Mouse (Mus musculus): ENCODE data around the gene Fam83e. TPM values are rescaled to one million over a fixed set of nuclear protein-coding genes. Genes with fewer than 3 reads are reported as not detected.
A peak's percentile ranks its signal among the peaks of the same experiment; 100 is the strongest.

Gene Fam83e
- polyA plus RNA-seq, 1 experiment = 0.48 TPM

- no peak overlapping the region for H3ac ChIP-seq (ENCODE audit: control insufficient read depth, insufficient read length, low read depth)
- H3K36me3 ChIP-seq (ENCODE audit: control insufficient read depth, insufficient read depth) = no peaks in the 10 kb centered on the region
- H3K4me3 ChIP-seq (ENCODE audit: insufficient read depth, poor library complexity, severe bottlenecking) = no peak overlapping the region
- H3K79me3 ChIP-seq (ENCODE audit: low read depth) = no peaks in the 10 kb centered on the region
- H3K27me3 ChIP-seq (ENCODE audit: control insufficient read depth, insufficient read depth, insufficient read length) = peaks cover 15% of the 10 kb centered on the region
- no peaks in the 10 kb centered on the region for H3K79me2 ChIP-seq (ENCODE audit: control insufficient read depth, insufficient read depth)
- TF ChIP-seq CEBPB (IDR thresholded peaks at IDR 0.05; ENCODE audit: low read depth) = no peak
- TF ChIP-seq MAX (IDR thresholded peaks at IDR 0.05) = no peak
- TF ChIP-seq USF1 (IDR thresholded peaks at IDR 0.05; ENCODE audit: low read depth) = no peak
- no peak for TF ChIP-seq MYOD1 (IDR thresholded peaks at IDR 0.05; ENCODE audit: control insufficient read depth, insufficient read length, low read depth)
- no peak for TF ChIP-seq MYOG (IDR thresholded peaks at IDR 0.05; ENCODE audit: control insufficient read depth, extremely low read depth, insufficient read length)
- no peak for TF ChIP-seq CTCF (IDR thresholded peaks at IDR 0.05; ENCODE audit: control insufficient read depth, insufficient read depth, insufficient read length)
- no peak for TF ChIP-seq FOSL1 (IDR thresholded peaks at IDR 0.05; ENCODE audit: insufficient read depth, low read length, poor library complexity, severe bottlenecking)
Measured at GRCm38 (mm10) chr7:45702809-45703520, 18.0 kb upstream of the Fam83e start.

GRCm38 (mm10) chr7:45703521-45704033 is 17.4 kb upstream of the Fam83e start:
- no peaks in the 10 kb centered on the region for H3K79me2 ChIP-seq (ENCODE audit: control insufficient read depth, insufficient read depth)
- no peak for TF ChIP-seq CTCF (IDR thresholded peaks at IDR 0.05; ENCODE audit: control insufficient read depth, insufficient read depth, insufficient read length)
- no peak for TF ChIP-seq MAX (IDR thresholded peaks at IDR 0.05)
- TF ChIP-seq MYOG (IDR thresholded peaks at IDR 0.05; ENCODE audit: control insufficient read depth, extremely low read depth, insufficient read length) = no peak
- TF ChIP-seq CEBPB (IDR thresholded peaks at IDR 0.05; ENCODE audit: low read depth) = no peak
- no peak for TF ChIP-seq MYOD1 (IDR thresholded peaks at IDR 0.05; ENCODE audit: control insufficient read depth, insufficient read length, low read depth)
- TF ChIP-seq FOSL1 (IDR thresholded peaks at IDR 0.05; ENCODE audit: insufficient read depth, low read length, poor library complexity, severe bottlenecking) = no peak
- TF ChIP-seq USF1 (IDR thresholded peaks at IDR 0.05; ENCODE audit: low read depth) = no peak

GRCm38 (mm10) chr7:45704046-45704559 is 16.9 kb upstream of the Fam83e start:
- no peaks in the 10 kb centered on the region for H3K79me2 ChIP-seq (ENCODE audit: control insufficient read depth, insufficient read depth)
- H3K36me3 ChIP-seq (ENCODE audit: control insufficient read depth, insufficient read depth) = no peaks in the 10 kb centered on the region
- peaks cover 15% of the 10 kb centered on the region for H3K27me3 ChIP-seq (ENCODE audit: control insufficient read depth, insufficient read depth, insufficient read length)
- H3ac ChIP-seq (ENCODE audit: control insufficient read depth, insufficient read length, low read depth) = peak overlapping the region; percentile 35
- H3K4me3 ChIP-seq (ENCODE audit: insufficient read depth, poor library complexity, severe bottlenecking) = no peak overlapping the region
- H3K79me3 ChIP-seq (ENCODE audit: low read depth) = no peaks in the 10 kb centered on the region
- TF ChIP-seq MYOG (IDR thresholded peaks at IDR 0.05; ENCODE audit: control insufficient read depth, extremely low read depth, insufficient read length) = no peak
- no peak for TF ChIP-seq CEBPB (IDR thresholded peaks at IDR 0.05; ENCODE audit: low read depth)
- TF ChIP-seq MAX (IDR thresholded peaks at IDR 0.05) = no peak
- no peak for TF ChIP-seq FOSL1 (IDR thresholded peaks at IDR 0.05; ENCODE audit: insufficient read depth, low read length, poor library complexity, severe bottlenecking)
- no peak for TF ChIP-seq CTCF (IDR thresholded peaks at IDR 0.05; ENCODE audit: control insufficient read depth, insufficient read depth, insufficient read length)
- TF ChIP-seq MYOD1 (IDR thresholded peaks at IDR 0.05; ENCODE audit: control insufficient read depth, insufficient read length, low read depth) = no peak
- TF ChIP-seq USF1 (IDR thresholded peaks at IDR 0.05; ENCODE audit: low read depth) = no peak

More at GRCm38 (mm10) chr7:45703521-45704033, 17.4 kb upstream of the Fam83e start:
- H3K27me3 ChIP-seq (ENCODE audit: control insufficient read depth, insufficient read depth, insufficient read length) = peaks cover 15% of the 10 kb centered on the region
- no peak overlapping the region for H3ac ChIP-seq (ENCODE audit: control insufficient read depth, insufficient read length, low read depth)
- no peak overlapping the region for H3K4me3 ChIP-seq (ENCODE audit: insufficient read depth, poor library complexity, severe bottlenecking)
- H3K36me3 ChIP-seq (ENCODE audit: control insufficient read depth, insufficient read depth) = no peaks in the 10 kb centered on the region
- H3K79me3 ChIP-seq (ENCODE audit: low read depth) = no peaks in the 10 kb centered on the region

- H3K4me3 ChIP-seq (ENCODE audit: insufficient read depth, poor library complexity, severe bottlenecking) = peak within 1 kb of the TSS; percentile 37
- no peaks in the 10 kb centered on the region for H3K79me3 ChIP-seq (ENCODE audit: low read depth)
- no peaks in the 10 kb centered on the region for H3K36me3 ChIP-seq (ENCODE audit: control insufficient read depth, insufficient read depth)
- no peaks in the 10 kb centered on the region for H3K79me2 ChIP-seq (ENCODE audit: control insufficient read depth, insufficient read depth)
- H3ac ChIP-seq (ENCODE audit: control insufficient read depth, insufficient read length, low read depth) = peak within 1 kb of the TSS; percentile 40
- H3K27me3 ChIP-seq (ENCODE audit: control insufficient read depth, insufficient read depth, insufficient read length) = peaks cover 8% of the 10 kb centered on the region
- peak; percentile 28 for TF ChIP-seq CEBPB (IDR thresholded peaks at IDR 0.05; ENCODE audit: low read depth)
- TF ChIP-seq MYOG (IDR thresholded peaks at IDR 0.05; ENCODE audit: control insufficient read depth, extremely low read depth, insufficient read length) = no peak
- no peak for TF ChIP-seq FOSL1 (IDR thresholded peaks at IDR 0.05; ENCODE audit: insufficient read depth, low read length, poor library complexity, severe bottlenecking)
- peak; percentile 63 for TF ChIP-seq MAX (IDR thresholded peaks at IDR 0.05)
- TF ChIP-seq CTCF (IDR thresholded peaks at IDR 0.05; ENCODE audit: control insufficient read depth, insufficient read depth, insufficient read length) = no peak
- TF ChIP-seq USF1 (IDR thresholded peaks at IDR 0.05; ENCODE audit: low read depth) = peak; percentile 73
- no peak for TF ChIP-seq MYOD1 (IDR thresholded peaks at IDR 0.05; ENCODE audit: control insufficient read depth, insufficient read length, low read depth)
Measured at GRCm38 (mm10) chr7:45704730-45705442, 16.1 kb upstream of the Fam83e start, which contains the start of gene Dbp. Gene Dbp (plus strand): TSS chr7:45705088.

- Histone ChIP-seq H3ac (ENCODE audit: control insufficient read depth, insufficient read length, low read depth) (peak overlapping the region; percentile 40), H3K79me3 (ENCODE audit: low read depth) (no peaks in the 10 kb centered on the region), H3K27me3 (ENCODE audit: control insufficient read depth, insufficient read depth, insufficient read length) (peaks cover 2% of the 10 kb centered on the region), H3K36me3 (ENCODE audit: control insufficient read depth, insufficient read depth) (no peaks in the 10 kb centered on the region), H3K4me3 (ENCODE audit: insufficient read depth, poor library complexity, severe bottlenecking) (peak overlapping the region; percentile 37), H3K79me2 (ENCODE audit: control insufficient read depth, insufficient read depth) (no peaks in the 10 kb centered on the region)
- TF ChIP-seq MYOD1 (IDR thresholded peaks at IDR 0.05; ENCODE audit: control insufficient read depth, insufficient read length, low read depth) (no peak), CEBPB (IDR thresholded peaks at IDR 0.05; ENCODE audit: low read depth) (no peak), CTCF (IDR thresholded peaks at IDR 0.05; ENCODE audit: control insufficient read depth, insufficient read depth, insufficient read length) (no peak), FOSL1 (IDR thresholded peaks at IDR 0.05; ENCODE audit: insufficient read depth, low read length, poor library complexity, severe bottlenecking) (no peak), USF1 (IDR thresholded peaks at IDR 0.05; ENCODE audit: low read depth) (no peak), MYOG (IDR thresholded peaks at IDR 0.05; ENCODE audit: control insufficient read depth, extremely low read depth, insufficient read length) (no peak), MAX (IDR thresholded peaks at IDR 0.05) (no peak)
Measured at GRCm38 (mm10) chr7:45705443-45705864, 15.6 kb upstream of the Fam83e start.
